In the genomic region with DNA sequence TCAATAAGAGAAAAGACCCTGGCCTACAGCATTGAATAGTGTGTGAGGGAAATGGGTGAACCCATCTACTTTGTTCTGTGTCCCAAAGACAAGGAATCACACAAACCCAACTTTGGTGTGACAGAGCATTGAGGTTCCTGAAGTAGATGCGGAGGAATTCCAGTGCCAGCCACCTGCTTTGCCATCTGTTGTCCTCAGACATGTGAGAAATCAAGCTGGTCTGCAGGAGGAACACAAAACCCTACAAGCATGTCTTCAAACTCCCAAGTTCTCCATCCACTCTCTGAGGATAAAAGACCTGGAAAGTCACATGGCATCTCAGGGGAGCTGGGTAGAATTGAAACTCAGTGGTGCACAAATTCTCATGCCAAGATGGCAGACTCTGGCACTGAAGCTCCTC, we compare ENCODE assay signal across 26 mouse cellular contexts. TPM values are rescaled to one million over a fixed set of nuclear protein-coding genes. Genes with fewer than 3 reads are reported as not detected.
A peak's percentile ranks its signal among the peaks of the same experiment; 100 is the strongest.
DNase-seq lines count a peak whose midpoint lies in the region; ATAC-seq lines count a peak whose summit lies in the region.
"Had no signal": no experiment of that assay in that cellular context is flagged by ENCODE, and none has a peak within 500 bp of the region (broad histone marks: within the 10 kb centered on the region; RNA-seq: fewer than 3 reads in every experiment).

No protein-coding gene starts in this region.

- no peak for DNase-seq in frontal cortex, postnatal 10 days (ENCODE audit: low spot score in 2 of 2)
- DNase-seq in layer of hippocampus, adult 9-11 months = peak; percentile 18
- no peak for DNase-seq in layer of hippocampus, postnatal 14 days (ENCODE audit: low spot score in 2 of 2)
- DNase-seq in right cerebral cortex, adult 2 months (ENCODE audit: low spot score in 2 of 2) = peak; percentile 21 to 40
- DNase-seq in right cerebral cortex, postnatal 10 days (ENCODE audit: low spot score in 2 of 2) = no peak
- peak; percentile 54 for DNase-seq in telencephalon, adult 2 months (ENCODE audit: low read depth, low spot score)
- no peak for DNase-seq in embryo, embryonic 10 days (ENCODE audit: low spot score)
- DNase-seq: adrenal gland, adult 8-10 months; adrenal gland, postnatal 36 days; cerebellum, adult 11 months; cerebellum, adult 2 months; cerebellum, adult 9-11 months; embryo, embryonic 11 days; gastrocnemius, postnatal 10 days; gastrocnemius, postnatal 36 days; heart, adult 2 months; heart, postnatal 14 days; heart, postnatal 4 days had no signal

- ATAC-seq in frontal cortex, adult (ENCODE audit: low TSS enrichment) = peak; percentile 59
- ATAC-seq: activated CD4-positive, CD25-positive, alpha-beta regulatory T cell, adult 4 months; forebrain, embryonic 15.5 days; hindbrain, postnatal 0 days had no signal

RNA-seq across cellular contexts. Expression of gene Gm10234, which starts 44.3 kb away (rescaled TPM):
- total RNA-seq in layer of hippocampus, postnatal 14 days (2021) = not detected
- total RNA-seq: adrenal gland, adult 8-10 months; adrenal gland, postnatal 36 days; common myeloid progenitor, adult 5-6 weeks; ES-E14; gastrocnemius, adult 18-20 months; gastrocnemius, postnatal 10 days; gastrocnemius, postnatal 36 days; granulocyte monocyte progenitor cell, adult 5-6 weeks; heart, adult 2 months; heart, postnatal 14 days; heart, postnatal 4 days; hindbrain, postnatal 0 days had no signal

Comparison
In these comparisons a context has a peak if more than half of its experiments do, and no peak if none do; other contexts are left out.
1. DNase-seq: peak in layer of hippocampus, adult 9-11 months (single experiment), right cerebral cortex, adult 2 months (2 of 2) and telencephalon, adult 2 months (single experiment); none in frontal cortex, postnatal 10 days (0 of 2), layer of hippocampus, postnatal 14 days (0 of 2), right cerebral cortex, postnatal 10 days (0 of 2) and embryo, embryonic 10 days (single experiment).